Mouse (Mus musculus) CH12.LX (cell line): ENCODE results near the gene Hecw2.

Source experiments
- EP300 ChIP-seq: IDR thresholded peaks from 2 replicates; pipeline ENCODE4 v1.6.1; 2011; ENCODE audit warnings: low read length, improper control_type of control experiment
- MXI1 ChIP-seq: IDR thresholded peaks from 2 replicates; pipeline ENCODE4 v1.6.1; 2011; ENCODE audit warnings: mild to moderate bottlenecking, low read depth, low read length, improper control_type of control experiment

- TF ChIP-seq MXI1 (no peak), EP300 (no peak)
These were observed 133.9 kb downstream of the Hecw2 start for GRCm38 (mm10) chr1:54061078-54061477.
